Mouse (Mus musculus): ENCODE data around the gene Clasp2.
"Not testable (repeated sequence)": the region's sequence is repeated elsewhere in the genome, so short reads cannot be mapped to it uniquely, and the experiment has no call there.

Gene Clasp2

GRCm38 (mm10) chr9:113741108-113741636 is at the start of gene Clasp2:
Gene Clasp2 (plus strand): TSS chr9:113741473.
- peak; percentile 55 for DNase-seq

- DNase-seq: no peak
These were observed 39.7 kb upstream of the Clasp2 start for GRCm38 (mm10) chr9:113701441-113702160.

GRCm38 (mm10) chr9:113706108-113706507 is 35.2 kb upstream of the Clasp2 start:
- no peak for DNase-seq

- DNase-seq: no peak
These were observed 34.4 kb upstream of the Clasp2 start for GRCm38 (mm10) chr9:113706841-113707240.

DNA sequence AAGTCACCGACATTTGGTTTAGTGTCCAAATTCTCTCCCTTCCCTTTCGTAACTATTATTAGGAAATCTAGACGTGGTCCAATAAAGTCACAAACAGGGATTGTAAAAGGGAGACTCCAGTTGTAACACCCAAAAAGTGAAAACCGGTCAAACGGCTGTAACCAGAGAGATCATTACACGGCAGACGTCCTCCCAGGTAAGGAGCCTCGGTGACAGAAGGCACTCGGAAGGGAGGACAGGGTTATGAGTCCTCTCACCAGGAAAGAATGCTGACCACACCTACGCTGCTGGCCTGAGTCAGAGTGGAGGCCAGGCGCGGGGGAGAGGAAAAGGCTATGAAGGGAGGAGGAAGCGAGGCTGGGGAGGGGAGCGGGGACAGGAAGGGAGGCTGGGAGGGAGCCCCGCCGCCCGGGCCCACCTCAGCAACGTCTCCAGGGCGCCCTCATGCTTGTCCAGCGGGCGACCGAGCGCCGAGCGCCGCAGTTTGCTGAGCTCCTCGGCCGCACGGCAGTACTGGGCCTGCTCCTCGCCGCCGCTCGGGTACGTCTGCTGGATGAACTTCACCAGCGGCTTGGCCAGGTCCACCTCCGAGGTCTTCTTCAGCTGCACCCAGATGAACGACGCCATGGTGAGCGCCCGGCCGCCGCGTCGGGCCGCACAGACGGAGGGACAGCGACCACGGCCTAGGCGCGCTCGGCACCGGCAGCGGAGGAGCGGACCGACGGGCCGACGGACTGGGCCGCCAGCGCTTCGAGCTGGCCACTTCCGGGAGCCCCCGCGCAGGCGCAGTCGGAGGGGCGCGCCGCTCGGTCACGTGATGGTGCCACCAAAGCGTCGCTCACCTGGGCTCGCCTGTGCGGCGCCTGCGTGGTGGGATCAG is 33.6 kb upstream of the Clasp2 start, which contains the start of gene Pdcd6ip:
TSS of gene Pdcd6ip (minus strand) at position 779 of the 880 bp plus-strand sequence.
- peak; percentile 94 for DNase-seq

DNA sequence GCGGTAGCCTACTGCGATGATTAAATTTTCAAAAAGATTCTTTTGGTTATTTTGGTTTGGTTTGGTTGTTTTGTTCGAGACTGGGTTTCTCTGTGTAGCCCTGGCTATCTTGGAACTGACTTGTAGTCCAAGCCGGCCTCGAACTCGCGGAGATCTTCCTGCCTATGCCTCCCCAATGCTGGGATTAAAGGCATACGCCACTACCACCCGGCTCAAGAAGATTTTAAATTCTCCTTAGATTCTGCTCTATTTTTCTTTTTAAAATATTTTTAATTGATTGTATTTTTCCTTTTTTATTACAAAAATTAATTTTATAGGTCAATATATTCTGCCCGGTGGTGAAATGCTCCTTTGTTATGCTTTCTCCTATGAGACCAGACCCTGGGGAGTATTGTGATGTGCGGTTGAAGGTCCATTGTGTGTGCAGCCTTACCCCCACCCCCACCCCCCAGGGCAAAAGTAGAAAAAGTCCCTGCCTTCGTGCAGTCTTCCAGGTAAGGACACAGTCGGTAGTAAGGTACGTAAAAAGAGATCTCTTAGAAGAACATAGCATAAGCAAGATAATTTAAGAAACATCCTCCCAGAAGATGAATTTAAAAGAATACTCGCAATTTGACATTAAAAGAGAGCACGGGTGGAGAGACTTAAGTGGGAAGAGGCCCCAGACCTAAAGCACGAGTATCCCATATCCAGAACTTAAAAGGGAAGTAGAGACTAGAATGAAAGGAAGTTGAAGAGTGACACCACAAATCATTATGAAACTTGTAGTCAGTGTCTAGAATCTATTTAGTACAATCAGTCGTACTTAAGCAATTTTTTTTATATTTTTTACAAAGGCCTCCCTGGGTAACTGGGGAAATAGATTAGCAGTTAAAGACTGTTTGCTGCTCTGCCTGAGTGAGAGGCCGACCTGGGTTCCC is 32.7 kb upstream of the Clasp2 start:
- no peak for DNase-seq

GRCm38 (mm10) chr9:113710871-113711270 is 30.4 kb upstream of the Clasp2 start:
- DNase-seq: no peak

GRCm38 (mm10) chr9:113719063-113719462 is 22.2 kb upstream of the Clasp2 start:
- DNase-seq: no peak

- no peak for DNase-seq
These were observed 16.6 kb upstream of the Clasp2 start for GRCm38 (mm10) chr9:113724646-113725045.

GRCm38 (mm10) chr9:113725609-113726008 is 15.7 kb upstream of the Clasp2 start:
- not testable (repeated sequence) for DNase-seq

- DNase-seq: no peak
These were observed 15.1 kb upstream of the Clasp2 start for GRCm38 (mm10) chr9:113726131-113726530.

DNA sequence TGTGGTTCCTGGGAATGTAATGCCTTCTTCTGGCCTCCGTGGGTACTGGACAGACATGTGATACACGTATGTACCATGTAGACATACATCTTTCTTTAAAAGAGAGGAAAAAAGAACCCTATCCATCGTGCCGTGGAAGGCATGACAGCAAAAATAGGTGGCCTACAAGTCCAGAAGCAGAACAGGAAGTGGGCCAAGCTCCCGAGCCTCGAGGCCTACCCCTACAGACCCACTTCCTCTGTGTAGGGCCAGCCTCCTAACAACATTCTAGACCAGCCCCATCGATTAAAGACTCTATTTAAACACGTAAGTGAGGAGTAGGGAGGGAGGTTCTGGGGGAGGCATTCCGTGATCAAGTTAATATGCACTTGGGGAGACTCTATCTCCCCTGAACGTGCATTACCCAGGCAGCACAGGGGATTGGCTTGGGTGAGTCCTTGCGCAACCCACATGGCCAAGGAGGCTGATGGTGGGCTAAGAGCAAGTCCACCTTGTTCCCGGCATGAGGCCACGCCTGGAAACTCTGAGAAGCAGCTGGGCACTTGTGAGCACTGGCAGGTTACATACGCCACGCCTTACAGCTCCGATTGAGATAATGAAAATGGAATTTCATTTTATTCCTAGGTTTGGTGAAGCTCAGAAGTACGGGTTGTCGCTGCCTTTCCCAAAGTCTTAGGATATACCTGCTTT is 14.1 kb upstream of the Clasp2 start:
- no peak for DNase-seq

DNA sequence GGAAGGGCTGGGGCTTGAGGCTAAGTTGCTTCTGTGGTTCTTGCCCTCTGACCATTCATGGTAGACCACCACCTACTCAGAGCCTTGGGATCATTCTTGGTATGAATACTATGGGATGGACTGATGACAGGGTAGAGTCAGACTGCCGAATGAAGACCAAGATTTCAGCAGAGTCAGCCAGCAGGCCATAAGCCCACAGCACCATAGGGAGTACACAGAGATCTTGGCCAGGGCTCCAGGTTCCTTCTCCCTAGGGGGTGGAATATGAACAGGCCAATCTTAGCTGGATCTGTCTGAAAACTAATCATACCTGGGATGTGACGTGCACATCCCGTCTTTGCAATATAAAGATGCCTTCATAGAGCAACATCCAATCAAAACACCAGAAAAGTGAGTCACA is 9.7 kb upstream of the Clasp2 start:
- no peak for DNase-seq

DNA sequence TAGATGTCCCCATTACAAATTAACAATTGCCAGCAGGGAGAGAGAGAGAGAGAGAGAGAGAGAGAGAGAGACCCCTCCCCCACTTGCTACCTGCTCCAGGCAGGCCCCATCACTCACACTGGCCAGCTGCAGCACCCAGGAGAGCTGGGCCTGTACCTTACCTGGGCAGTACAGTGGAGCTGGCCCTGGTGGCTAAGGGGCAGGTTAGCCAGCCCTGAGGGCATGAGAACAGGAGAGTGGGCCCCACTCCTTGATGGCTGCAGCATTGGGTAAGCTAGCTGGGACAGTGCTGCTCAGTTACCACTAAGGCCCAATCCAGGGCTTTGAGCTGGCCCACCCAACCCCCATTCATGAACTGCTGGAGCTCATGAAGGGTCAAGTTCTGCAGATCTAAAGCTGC is 5.4 kb upstream of the Clasp2 start:
- no peak for DNase-seq

GRCm38 (mm10) chr9:113738021-113738420 is 3.3 kb upstream of the Clasp2 start:
- DNase-seq: no peak

GRCm38 (mm10) chr9:113738941-113739340 is 2.3 kb upstream of the Clasp2 start:
- DNase-seq: no peak

- peak; percentile 44 for DNase-seq
These were observed 414 bp downstream of the Clasp2 start for GRCm38 (mm10) chr9:113741637-113742137.

DNA sequence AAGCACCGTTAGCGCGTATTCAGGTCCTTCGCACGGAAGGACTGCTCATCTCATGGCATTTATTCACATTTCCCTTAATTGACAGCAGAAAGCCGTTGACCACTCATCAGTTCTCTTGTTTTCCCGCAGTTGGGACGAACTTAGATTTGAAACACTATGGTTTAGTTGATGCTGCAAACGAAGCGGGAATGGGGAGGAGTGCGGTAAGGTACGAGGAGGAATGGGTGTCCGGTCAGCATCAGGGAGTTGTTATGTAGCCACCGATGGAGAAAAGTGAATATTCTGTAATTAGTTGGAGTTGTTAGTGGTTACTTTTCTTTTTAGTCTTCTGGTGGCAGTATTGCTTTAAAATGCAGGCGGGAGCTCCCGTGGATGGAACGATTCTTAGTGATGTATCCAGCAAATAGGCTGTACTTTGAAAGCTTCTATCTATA is 1.1 kb downstream of the Clasp2 start:
- peak; percentile 18 for DNase-seq

DNA sequence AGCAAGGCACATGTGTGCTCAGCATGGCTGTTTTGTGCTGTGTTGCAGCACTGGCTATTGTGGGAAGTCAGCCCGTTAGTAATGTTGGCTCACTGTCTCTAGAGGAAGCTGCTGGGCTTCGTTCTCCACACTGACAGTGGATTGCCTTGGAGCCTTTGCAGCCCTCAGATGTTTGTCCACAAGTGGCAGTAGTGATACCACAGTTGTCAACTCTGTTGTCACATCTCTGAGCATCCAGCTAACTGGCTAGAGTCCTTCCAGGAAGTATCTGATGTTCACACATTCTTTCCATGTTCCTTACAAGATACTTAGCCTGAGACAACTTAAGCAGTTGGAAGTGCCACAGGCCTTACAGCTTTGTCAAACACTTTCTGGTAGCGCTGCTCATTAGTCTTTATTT is 2.0 kb downstream of the Clasp2 start:
- DNase-seq: no peak

- DNase-seq: no peak
These were observed 8.1 kb downstream of the Clasp2 start for GRCm38 (mm10) chr9:113749356-113749755.

DNA sequence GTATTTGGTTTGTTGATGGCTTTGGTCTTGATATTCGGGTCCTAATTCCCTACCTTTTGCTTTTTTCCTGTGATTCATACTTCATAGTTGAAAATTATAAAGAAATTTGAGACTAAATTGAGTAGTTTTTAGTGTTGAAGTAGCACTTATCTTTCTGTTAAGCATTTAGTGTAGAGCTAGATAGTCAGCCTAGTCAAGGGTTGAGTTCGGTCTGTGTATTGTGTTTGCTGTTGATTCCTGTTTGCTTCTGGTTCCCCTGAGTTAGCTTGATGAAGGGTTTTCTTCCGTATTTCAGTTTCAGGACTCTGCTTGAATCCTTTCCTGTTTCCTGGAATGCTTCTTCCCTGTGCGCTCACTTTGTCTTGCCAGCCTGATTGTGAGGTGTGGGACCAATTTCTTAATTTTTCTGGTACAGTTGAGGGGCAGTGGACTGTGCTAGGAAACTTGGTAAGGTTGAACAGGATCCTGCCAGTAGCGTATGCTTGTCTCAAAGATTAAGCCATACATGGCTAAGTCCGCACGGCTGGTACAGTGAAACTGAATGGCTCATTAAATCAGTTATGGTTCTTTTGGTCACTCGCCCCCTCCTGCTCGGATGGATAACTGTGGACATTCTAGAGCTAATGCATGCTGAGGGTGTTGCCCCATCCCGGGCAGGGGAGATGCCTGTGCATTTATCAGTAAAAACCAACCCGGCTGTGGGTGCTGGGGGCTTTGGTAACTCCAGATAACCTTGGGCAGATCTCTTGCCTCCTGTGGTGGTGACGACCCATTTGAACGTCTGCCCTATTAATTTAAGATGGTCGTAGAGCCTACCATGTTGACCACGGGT is 14.8 kb downstream of the Clasp2 start:
- DNase-seq: no peak
